Mouse (Mus musculus) spleen, adult 2 months (tissue): ENCODE results near the gene Agpat1.

Experiments
- CTCF ChIP-seq: fragments of 200-500 bp; IDR thresholded peaks from 2 replicates; pipeline ENCODE4 v1.5.1; 2011; ENCODE audit warnings: mild to moderate bottlenecking, inconsistent platforms; ENCODE audit not compliant: insufficient read depth, insufficient read length, insufficient replicate concordance; ENCODE audit errors: extremely low read depth
- POLR2A ChIP-seq: fragments of 200-500 bp; IDR thresholded peaks from 2 replicates; pipeline ENCODE4 v1.6.1; 2011; ENCODE audit warnings: low read depth, low read length, inconsistent platforms

DNA sequence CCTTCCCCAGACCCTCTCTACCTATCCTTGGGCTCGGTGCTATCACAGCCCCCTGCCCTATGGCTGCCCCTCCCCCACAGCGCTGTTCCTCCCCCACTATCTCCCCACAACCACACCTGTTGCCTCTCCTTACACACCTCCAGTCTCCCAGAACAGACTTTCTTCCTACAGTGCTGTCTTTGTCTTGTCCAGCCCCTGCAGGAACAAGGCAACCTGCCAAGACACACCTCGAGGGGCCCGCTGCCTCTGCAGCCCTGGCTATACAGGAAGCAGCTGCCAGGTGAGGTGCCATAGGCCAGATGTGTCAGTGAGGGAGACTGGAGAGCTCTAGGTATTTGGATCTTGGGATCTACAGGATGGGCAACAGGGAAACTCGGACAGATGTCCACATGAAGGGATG lies 27.5 kb upstream of the Agpat1 start:
- TF ChIP-seq POLR2A (no peak), CTCF (no peak)
